Mouse (Mus musculus): ENCODE data around the gene Zfp61. TPM values are rescaled to one million over a fixed set of nuclear protein-coding genes. Genes with fewer than 3 reads are reported as not detected.
"Not testable (repeated sequence)": the region's sequence is repeated elsewhere in the genome, so short reads cannot be mapped to it uniquely, and the experiment has no call there.

Gene Zfp61
- polyA plus RNA-seq, 1 experiment: 12.4 TPM

DNA sequence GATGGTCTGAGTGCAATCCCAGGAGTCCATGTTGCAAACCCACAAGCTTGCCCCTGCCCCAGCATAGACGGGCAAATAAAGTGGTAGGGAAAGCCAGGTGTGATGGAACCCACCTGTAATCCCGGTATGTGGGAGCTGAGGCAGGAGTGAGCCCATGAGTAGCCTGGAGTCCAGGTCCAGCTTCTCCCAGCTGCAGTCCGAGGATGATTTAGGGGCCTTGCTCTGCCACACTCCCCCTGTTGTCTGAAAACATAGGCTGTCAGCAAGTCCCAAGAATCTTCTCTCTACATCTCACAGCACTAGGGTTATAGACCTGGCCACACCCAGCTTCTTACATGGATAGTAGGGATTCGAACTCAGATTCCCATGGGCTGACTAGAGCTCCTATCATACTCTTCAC is 14.1 kb downstream of the Zfp61 start:
- Histone ChIP-seq H3K27me3 (ENCODE audit: control insufficient read depth, insufficient read depth, low read length) (no peaks in the 10 kb centered on the region), H3K36me3 (ENCODE audit: control insufficient read depth, insufficient read depth, low read length) (no peaks in the 10 kb centered on the region), H3K4me1 (ENCODE audit: control insufficient read depth, insufficient read depth, low read length) (no peaks in the 10 kb centered on the region), H3K4me3 (ENCODE audit: control insufficient read depth, low read depth, low read length) (no peak overlapping the region), H3K27ac (ENCODE audit: control insufficient read depth, insufficient read depth, low read depth, low read length) (no peak overlapping the region)
- TF ChIP-seq CTCF (IDR thresholded peaks at IDR 0.05; ENCODE audit: control insufficient read depth, insufficient read depth, insufficient replicate concordance, low read depth, low read length): no peak
- TF ChIP-seq POLR2A (IDR thresholded peaks at IDR 0.05; ENCODE audit: control insufficient read depth, low read depth, low read length): no peak

DNA sequence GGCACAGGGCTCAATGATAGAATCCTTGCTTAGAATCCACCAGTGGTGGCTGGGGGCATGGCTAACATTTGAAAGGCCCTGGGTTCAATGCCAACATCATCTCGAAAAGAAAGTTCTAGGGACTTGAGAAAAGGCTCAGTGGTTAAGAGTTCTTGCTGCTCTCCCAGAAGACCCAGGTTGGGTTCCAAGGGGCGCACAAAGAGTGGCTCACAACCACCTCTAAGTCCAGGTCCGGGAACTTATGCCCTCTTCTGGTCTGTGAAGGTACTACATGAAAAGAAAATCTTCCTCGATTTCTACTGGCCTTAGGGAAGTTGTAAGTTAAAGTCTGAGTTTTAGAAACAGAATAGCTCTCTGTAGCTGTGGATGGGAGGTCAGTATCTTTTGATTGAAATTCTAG is 14.9 kb downstream of the Zfp61 start:
- Histone ChIP-seq H3K27me3 (ENCODE audit: control insufficient read depth, insufficient read depth, low read length) (no peaks in the 10 kb centered on the region), H3K4me1 (ENCODE audit: control insufficient read depth, insufficient read depth, low read length) (no peaks in the 10 kb centered on the region), H3K27ac (ENCODE audit: control insufficient read depth, insufficient read depth, low read depth, low read length) (no peak overlapping the region), H3K36me3 (ENCODE audit: control insufficient read depth, insufficient read depth, low read length) (no peaks in the 10 kb centered on the region), H3K4me3 (ENCODE audit: control insufficient read depth, low read depth, low read length) (no peak overlapping the region)
- peak; percentile 35 for TF ChIP-seq CTCF (IDR thresholded peaks at IDR 0.05; ENCODE audit: control insufficient read depth, insufficient read depth, insufficient replicate concordance, low read depth, low read length)
- TF ChIP-seq POLR2A (IDR thresholded peaks at IDR 0.05; ENCODE audit: control insufficient read depth, low read depth, low read length): no peak

DNA sequence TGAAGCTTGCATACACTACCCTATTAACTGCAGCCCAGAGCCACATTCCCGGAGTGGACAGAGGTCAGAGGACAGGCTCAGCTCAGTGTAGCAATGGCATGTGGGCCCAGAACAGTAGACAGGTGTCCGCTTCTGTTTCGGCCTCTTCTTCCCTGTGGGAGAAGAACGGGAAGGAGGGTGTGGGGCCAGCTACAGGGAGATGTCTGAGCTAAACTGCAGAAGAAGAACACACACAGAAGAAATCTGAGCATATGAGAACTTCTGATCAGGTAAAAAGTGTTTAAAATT is 20.2 kb downstream of the Zfp61 start:
- no peak overlapping the region for H3K27ac ChIP-seq (ENCODE audit: control insufficient read depth, insufficient read depth, low read depth, low read length)
- H3K4me3 ChIP-seq (ENCODE audit: control insufficient read depth, low read depth, low read length): no peak overlapping the region
- no peaks in the 10 kb centered on the region for H3K27me3 ChIP-seq (ENCODE audit: control insufficient read depth, insufficient read depth, low read length)
- TF ChIP-seq POLR2A (IDR thresholded peaks at IDR 0.05; ENCODE audit: control insufficient read depth, low read depth, low read length) (no peak), CTCF (IDR thresholded peaks at IDR 0.05; ENCODE audit: control insufficient read depth, insufficient read depth, insufficient replicate concordance, low read depth, low read length) (no peak)
- H3K36me3 ChIP-seq (ENCODE audit: control insufficient read depth, insufficient read depth, low read length): no peaks in the 10 kb centered on the region
- H3K4me1 ChIP-seq (ENCODE audit: control insufficient read depth, insufficient read depth, low read length): no peaks in the 10 kb centered on the region; the same call in 1 of the 2 replicates

DNA sequence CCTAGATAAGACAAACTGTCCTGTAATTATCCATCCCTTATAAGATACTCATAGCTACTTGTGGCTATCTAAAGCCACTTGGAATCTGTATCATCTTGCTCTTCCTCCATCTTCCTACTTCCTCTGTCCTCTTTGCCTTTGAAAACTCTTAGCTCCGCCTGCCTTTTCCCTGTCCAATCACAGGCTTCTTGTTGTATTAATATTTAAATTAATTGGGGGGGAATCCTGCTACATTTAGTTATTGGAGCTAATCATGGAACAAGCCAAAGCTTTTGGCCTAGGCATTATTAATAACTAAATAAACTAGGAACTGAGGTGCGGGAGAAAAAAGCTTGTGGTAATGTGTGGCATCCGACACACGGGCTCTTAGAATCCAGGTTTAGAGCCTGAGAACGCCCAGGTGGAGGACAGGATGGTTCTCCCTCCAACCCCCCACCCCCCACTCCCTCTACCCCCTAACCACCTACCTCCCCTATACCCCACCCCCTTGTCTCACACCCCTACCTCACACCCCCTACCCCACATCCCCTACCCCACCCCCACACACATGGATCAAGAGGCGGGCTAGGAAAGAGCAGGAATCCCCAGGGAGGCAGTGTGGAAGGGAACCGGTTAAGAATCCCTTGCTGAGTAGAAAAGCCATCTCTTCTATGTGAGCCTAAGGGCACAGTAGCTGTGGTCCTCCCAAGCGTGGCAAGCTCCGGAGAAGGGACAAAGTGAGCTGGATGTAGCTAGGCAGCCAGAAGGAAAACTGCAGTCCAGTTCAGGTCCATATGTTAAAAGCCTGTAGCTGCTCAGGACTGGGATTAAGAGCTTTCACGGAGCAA is 20.8 kb downstream of the Zfp61 start:
- no peak overlapping the region for H3K27ac ChIP-seq (ENCODE audit: control insufficient read depth, insufficient read depth, low read depth, low read length)
- TF ChIP-seq CTCF (IDR thresholded peaks at IDR 0.05; ENCODE audit: control insufficient read depth, insufficient read depth, insufficient replicate concordance, low read depth, low read length) (no peak), POLR2A (IDR thresholded peaks at IDR 0.05; ENCODE audit: control insufficient read depth, low read depth, low read length) (no peak)
- H3K4me1 ChIP-seq (ENCODE audit: control insufficient read depth, insufficient read depth, low read length): no peaks in the 10 kb centered on the region; the same call in 1 of the 2 replicates
- H3K4me3 ChIP-seq (ENCODE audit: control insufficient read depth, low read depth, low read length): no peak overlapping the region
- no peaks in the 10 kb centered on the region for H3K27me3 ChIP-seq (ENCODE audit: control insufficient read depth, insufficient read depth, low read length)
- no peaks in the 10 kb centered on the region for H3K36me3 ChIP-seq (ENCODE audit: control insufficient read depth, insufficient read depth, low read length)

DNA sequence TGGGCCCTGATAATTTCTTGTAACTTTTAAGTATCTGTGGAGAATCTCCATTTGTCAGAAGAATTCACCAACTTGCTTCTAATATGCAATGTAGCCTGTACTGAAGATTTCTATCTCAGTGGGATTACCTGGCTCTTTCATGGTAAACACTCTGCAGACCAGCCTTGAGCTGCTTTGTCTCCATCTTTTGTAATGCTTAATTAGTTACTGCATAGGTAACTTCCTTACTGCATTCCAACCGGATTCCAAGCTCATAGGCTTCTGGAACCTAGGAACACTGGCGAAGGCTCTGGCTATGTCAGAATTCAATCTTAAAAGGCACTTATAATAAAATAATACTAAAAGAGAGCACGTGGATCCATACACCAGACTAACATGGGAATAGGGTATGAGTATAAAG is 22.3 kb downstream of the Zfp61 start:
- H3K36me3 ChIP-seq (ENCODE audit: control insufficient read depth, insufficient read depth, low read length); H3K27ac ChIP-seq (ENCODE audit: control insufficient read depth, insufficient read depth, low read depth, low read length); H3K27me3 ChIP-seq (ENCODE audit: control insufficient read depth, insufficient read depth, low read length); H3K4me3 ChIP-seq (ENCODE audit: control insufficient read depth, low read depth, low read length); H3K4me1 ChIP-seq (ENCODE audit: control insufficient read depth, insufficient read depth, low read length): not testable (repeated sequence)

DNA sequence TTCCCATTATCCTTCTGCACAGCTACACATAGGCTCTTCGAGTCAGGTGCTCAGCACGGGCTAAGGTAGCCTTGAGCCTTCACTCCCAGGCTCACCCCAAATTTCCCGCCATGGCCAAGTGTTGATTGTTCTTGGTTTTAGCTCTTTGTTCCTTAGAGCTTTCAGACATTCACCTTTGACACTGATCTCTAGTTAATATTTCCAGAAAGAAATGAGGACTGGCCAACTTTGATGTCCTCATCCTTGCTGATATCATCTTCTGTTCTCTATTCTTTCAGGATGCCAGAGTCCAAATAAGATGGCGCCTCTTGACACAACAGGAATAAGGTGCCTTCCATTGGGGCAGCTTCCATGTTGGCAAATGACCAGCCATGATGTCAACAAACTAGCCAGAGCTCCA is 26.6 kb downstream of the Zfp61 start:
- H3K4me3 ChIP-seq (ENCODE audit: control insufficient read depth, low read depth, low read length): no peak overlapping the region
- H3K36me3 ChIP-seq (ENCODE audit: control insufficient read depth, insufficient read depth, low read length): no peaks in the 10 kb centered on the region
- no peak overlapping the region for H3K27ac ChIP-seq (ENCODE audit: control insufficient read depth, insufficient read depth, low read depth, low read length)
- H3K4me1 ChIP-seq (ENCODE audit: control insufficient read depth, insufficient read depth, low read length): peaks cover 8% of the 10 kb centered on the region
- H3K27me3 ChIP-seq (ENCODE audit: control insufficient read depth, insufficient read depth, low read length): no peaks in the 10 kb centered on the region
- no peak for TF ChIP-seq POLR2A (IDR thresholded peaks at IDR 0.05; ENCODE audit: control insufficient read depth, low read depth, low read length)
- no peak for TF ChIP-seq CTCF (IDR thresholded peaks at IDR 0.05; ENCODE audit: control insufficient read depth, insufficient read depth, insufficient replicate concordance, low read depth, low read length)

DNA sequence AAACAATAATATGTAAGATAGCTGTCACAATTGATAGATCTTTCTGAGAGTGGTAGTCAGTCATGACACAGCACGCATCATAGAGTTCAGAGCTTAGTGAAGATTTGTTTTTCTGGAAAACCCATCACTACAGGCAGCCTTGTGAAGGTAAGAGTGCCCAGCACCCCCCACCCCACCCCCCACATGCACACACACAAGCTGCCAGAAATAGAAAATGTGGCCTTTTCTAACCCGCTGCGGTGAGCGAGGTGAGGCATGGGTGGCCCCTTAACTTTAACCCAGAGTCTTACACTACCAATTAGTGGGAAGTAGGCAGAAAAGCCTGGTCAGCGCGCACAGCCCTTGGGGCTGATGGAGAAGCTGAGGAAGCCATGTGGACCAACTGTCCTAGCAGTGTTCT is 29.8 kb downstream of the Zfp61 start:
- H3K4me3 ChIP-seq (ENCODE audit: control insufficient read depth, low read depth, low read length): no peak overlapping the region
- TF ChIP-seq POLR2A (IDR thresholded peaks at IDR 0.05; ENCODE audit: control insufficient read depth, low read depth, low read length) (no peak), CTCF (IDR thresholded peaks at IDR 0.05; ENCODE audit: control insufficient read depth, insufficient read depth, insufficient replicate concordance, low read depth, low read length) (no peak)
- H3K27ac ChIP-seq (ENCODE audit: control insufficient read depth, insufficient read depth, low read depth, low read length): no peak overlapping the region
- peaks cover 8% of the 10 kb centered on the region for H3K4me1 ChIP-seq (ENCODE audit: control insufficient read depth, insufficient read depth, low read length)
- no peaks in the 10 kb centered on the region for H3K36me3 ChIP-seq (ENCODE audit: control insufficient read depth, insufficient read depth, low read length)
- no peaks in the 10 kb centered on the region for H3K27me3 ChIP-seq (ENCODE audit: control insufficient read depth, insufficient read depth, low read length)

DNA sequence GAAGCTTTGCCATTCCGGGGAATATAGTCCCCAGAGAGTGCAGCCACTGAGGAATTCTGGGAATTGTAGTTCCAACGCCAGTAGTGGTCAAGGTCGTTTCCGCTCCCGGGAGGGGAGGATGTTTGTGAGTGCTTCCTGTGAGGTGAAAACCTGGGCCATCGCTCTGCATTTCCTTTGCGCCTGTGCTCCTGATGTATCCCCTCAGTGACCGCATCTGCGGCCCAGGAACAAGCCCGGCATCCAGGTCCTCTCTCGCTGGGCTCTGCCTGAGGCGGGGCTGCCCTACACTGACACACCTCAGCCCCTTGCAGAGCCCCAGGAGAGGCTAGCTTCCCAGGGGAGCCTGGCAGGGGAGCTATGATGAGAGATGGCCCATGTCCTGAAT is 30.8 kb downstream of the Zfp61 start, which contains the start of gene Zfp93:
Gene Zfp93, plus strand, starts transcription at position 133 of the 385 bp plus-strand sequence.
- Histone ChIP-seq H3K27ac (ENCODE audit: control insufficient read depth, insufficient read depth, low read depth, low read length) (peak within 1 kb of the TSS; percentile 34; the same call in 1 of the 2 replicates), H3K4me3 (ENCODE audit: control insufficient read depth, low read depth, low read length) (peak within 1 kb of the TSS; percentile 89)
- TF ChIP-seq CTCF (IDR thresholded peaks at IDR 0.05; ENCODE audit: control insufficient read depth, insufficient read depth, insufficient replicate concordance, low read depth, low read length) (no peak), POLR2A (IDR thresholded peaks at IDR 0.05; ENCODE audit: control insufficient read depth, low read depth, low read length) (peak; percentile 26; the same call in 1 of the 2 replicates)

More for the DNA sequence above, 30.8 kb downstream of the Zfp61 start, which contains the start of gene Zfp93:
- Histone ChIP-seq H3K4me1 (ENCODE audit: control insufficient read depth, insufficient read depth, low read length) (peaks cover 8% of the 10 kb centered on the region), H3K36me3 (ENCODE audit: control insufficient read depth, insufficient read depth, low read length) (no peaks in the 10 kb centered on the region), H3K27me3 (ENCODE audit: control insufficient read depth, insufficient read depth, low read length) (no peaks in the 10 kb centered on the region)
